Mouse (Mus musculus) midbrain, postnatal 0 days (tissue): ENCODE data around the gene D030056L22Rik. TPM values are rescaled to one million over a fixed set of nuclear protein-coding genes. Genes with fewer than 3 reads are reported as not detected.

Experiments
- ATAC-seq: fragments of 200-750 bp; cut with Nextera tagmentation; 2 replicates; pipeline ENCODE4 v1.8.0; 2017; ENCODE audit warnings: moderate number of reproducible peaks, mild to moderate bottlenecking, moderate TSS enrichment, moderate library complexity; ENCODE audit not compliant: low FRiP score
- DNase-seq: peaks from one replicate; pipeline ENCODE4 v3.0.0-alpha.2; 2015; ENCODE audit warnings: low spot score
- H3K27ac ChIP-seq: fragments of 300-500 bp; sonication (generic); 2 replicates; pipeline ENCODE4 v1.5.1; 2014; ENCODE audit warnings: low read depth, mild to moderate bottlenecking, low read length, mixed read lengths
- H3K27me3 ChIP-seq: fragments of 300-500 bp; sonication (generic); 2 replicates; pipeline ENCODE4 v1.6.1; 2014; ENCODE audit warnings: low read length, control low read depth, mixed read lengths; ENCODE audit not compliant: insufficient read depth
- H3K36me3 ChIP-seq: fragments of 300-500 bp; sonication (generic); 2 replicates; pipeline ENCODE4 v1.6.1; 2014; ENCODE audit warnings: low read length, control low read depth, mixed read lengths; ENCODE audit not compliant: insufficient read depth
- H3K4me1 ChIP-seq: fragments of 300-500 bp; sonication (generic); 2 replicates; pipeline ENCODE4 v1.6.1; 2014; ENCODE audit warnings: mild to moderate bottlenecking, control low read depth, antibody characterized with exemption, low read length, mixed read lengths; ENCODE audit not compliant: insufficient read depth
- H3K4me2 ChIP-seq: fragments of 300-500 bp; sonication (generic); 2 replicates; pipeline ENCODE4 v1.6.1; 2014; ENCODE audit warnings: low read depth, mild to moderate bottlenecking, low read length, mixed read lengths; ENCODE audit not compliant: poor library complexity, severe bottlenecking
- H3K4me3 ChIP-seq: fragments of 300-500 bp; sonication (generic); 2 replicates; pipeline ENCODE4 v1.5.1; 2014; ENCODE audit warnings: low read depth, mild to moderate bottlenecking, low read length, moderate library complexity
- H3K9ac ChIP-seq: fragments of 300-500 bp; sonication (generic); replicated peaks from 2 replicates; pipeline ENCODE4 v1.6.1; 2014; ENCODE audit warnings: mild to moderate bottlenecking, low read length, moderate library complexity, mixed read lengths; ENCODE audit not compliant: poor library complexity, severe bottlenecking
- H3K9me3 ChIP-seq: fragments of 300-500 bp; sonication (generic); 2 replicates; pipeline ENCODE4 v1.6.1; 2016; ENCODE audit warnings: low read length, control low read depth
- CTCF ChIP-seq: IDR thresholded peaks from 2 replicates; pipeline ENCODE4 v1.5.1; 2016; ENCODE audit warnings: antibody characterized with exemption, mild to moderate bottlenecking
- WGBS: fragments of 180-500 bp; shearing (Covaris S2); extraction: QIAGEN DNeasy Blood & Tissue Kit; methylation state at CpG from one replicate; pipeline ENCODE4 v1.1.7; 2014; 5-methylcytosine and 5-hydroxymethylcytosine counted together
- polyA plus RNA-seq: library from polyadenylated mRNA; unstranded; fragments of >200 nt; fragmentation: Nextera tagmentation; extraction: Ambion mirVana; gene quantifications from 2 replicates; pipeline ENCODE4 v1.2.1, GENCODE M21; 2015
- total RNA-seq: library from RNA; depleted of rRNA; stranded (reverse); fragments of >200 nt; gene quantifications from 2 replicates; pipeline ENCODE4 v1.2.3, GENCODE M21; 2014

D030056L22Rik gene
- total and polyA plus RNA-seq, 2 experiments from 2014 or later: 35.0 to 49.6 TPM

GRCm38 (mm10) chr19:18735901-18736300 lies 22.9 kb downstream of the D030056L22Rik start:
- Histone ChIP-seq H3K4me2 (no peak overlapping the region), H3K36me3 (no peaks in the 10 kb centered on the region), H3K9ac (no peak overlapping the region), H3K27ac (no peak overlapping the region), H3K9me3 (no peaks in the 10 kb centered on the region), H3K27me3 (no peaks in the 10 kb centered on the region), H3K4me1 (no peaks in the 10 kb centered on the region), H3K4me3 (no peak overlapping the region)
- WGBS: 94% methylated on average over 4 of the region's 4 CpGs
- no peak for TF ChIP-seq CTCF
- no peak for ATAC-seq
- DNase-seq: no peak

- H3K27ac ChIP-seq: no peak overlapping the region
- H3K9me3 ChIP-seq: no peaks in the 10 kb centered on the region
- 91% methylated on average over 7 of the region's 7 CpGs for WGBS
- no peaks in the 10 kb centered on the region for H3K27me3 ChIP-seq
- no peak for DNase-seq
- no peak for TF ChIP-seq CTCF
- H3K4me2 ChIP-seq: no peak overlapping the region
- H3K9ac ChIP-seq: no peak overlapping the region
- no peak overlapping the region for H3K4me3 ChIP-seq
- ATAC-seq: no peak
- H3K4me1 ChIP-seq: no peaks in the 10 kb centered on the region
- H3K36me3 ChIP-seq: no peaks in the 10 kb centered on the region
Observed at GRCm38 (mm10) chr19:18739146-18739545, 26.2 kb downstream of the D030056L22Rik start.

GRCm38 (mm10) chr19:18743946-18744345 lies 31.0 kb downstream of the D030056L22Rik start:
- ATAC-seq (no peak), DNase-seq (no peak)
- Histone ChIP-seq H3K27me3 (no peaks in the 10 kb centered on the region), H3K36me3 (no peaks in the 10 kb centered on the region), H3K9ac (no peak overlapping the region), H3K4me2 (no peak overlapping the region), H3K27ac (no peak overlapping the region), H3K4me1 (no peaks in the 10 kb centered on the region), H3K9me3 (no peaks in the 10 kb centered on the region), H3K4me3 (no peak overlapping the region)
- WGBS: 83% methylated on average over 5 of the region's 5 CpGs
- TF ChIP-seq CTCF: no peak

GRCm38 (mm10) chr19:18746576-18747340 lies 33.8 kb downstream of the D030056L22Rik start:
- DNase-seq (no peak), ATAC-seq (no peak)
- 93% methylated on average over 5 of the region's 5 CpGs for WGBS
- Histone ChIP-seq H3K9ac (no peak overlapping the region), H3K36me3 (no peaks in the 10 kb centered on the region), H3K4me2 (no peak overlapping the region), H3K27me3 (0 out of 2 replicates have a peak, but pooled peaks cover 3% of the 10 kb centered on the region), H3K27ac (no peak overlapping the region), H3K4me1 (no peaks in the 10 kb centered on the region), H3K4me3 (no peak overlapping the region), H3K9me3 (no peaks in the 10 kb centered on the region)
- TF ChIP-seq CTCF: no peak

- H3K27me3 ChIP-seq: 0 out of 2 replicates have a peak, but pooled peaks cover 3% of the 10 kb centered on the region
- H3K4me1 ChIP-seq: no peaks in the 10 kb centered on the region
- no peak overlapping the region for H3K9ac ChIP-seq
- no peak overlapping the region for H3K27ac ChIP-seq
- no peaks in the 10 kb centered on the region for H3K9me3 ChIP-seq
- DNase-seq (no peak), ATAC-seq (no peak)
- H3K4me2 ChIP-seq: no peak overlapping the region
- no peak for TF ChIP-seq CTCF
- 91% methylated on average over 4 of the region's 4 CpGs for WGBS
- no peak overlapping the region for H3K4me3 ChIP-seq
- no peaks in the 10 kb centered on the region for H3K36me3 ChIP-seq
Observed at GRCm38 (mm10) chr19:18747379-18747778, 34.4 kb downstream of the D030056L22Rik start.

- 7% methylated on average over 41 of the region's 41 CpGs for WGBS
- Histone ChIP-seq H3K27me3 (0 out of 2 replicates have a peak, but pooled peaks cover 3% of the 10 kb centered on the region), H3K9me3 (no peaks in the 10 kb centered on the region), H3K27ac (no peak within 1 kb of the TSS), H3K4me2 (peak within 1 kb of the TSS; percentile 87), H3K4me3 (peak within 1 kb of the TSS; percentile 41), H3K4me1 (no peaks in the 10 kb centered on the region), H3K36me3 (no peaks in the 10 kb centered on the region), H3K9ac (0 out of 2 replicates have a peak within 1 kb of the TSS, but pooled peaks have one; percentile 25)
- ATAC-seq (no peak), DNase-seq (no peak)
- no peak for TF ChIP-seq CTCF
Observed at GRCm38 (mm10) chr19:18749598-18750339, 36.8 kb downstream of the D030056L22Rik start, which contains the start of gene Trpm6. Trpm6 (plus strand) TSS chr19:18749983.
